Mouse (Mus musculus) layer of hippocampus, postnatal 14 days (tissue): ENCODE measurements around the gene Fam83g. TPM values are rescaled to one million over a fixed set of nuclear protein-coding genes. Genes with fewer than 3 reads are reported as not detected.

Source experiments
- DNase-seq, 2 experiments: peaks; one replicate each; pipeline ENCODE4 v3.0.0; 2021 to 2022; ENCODE audit warnings: low spot score in 2 of 2, mixed read lengths in 1 of 2
- total RNA-seq, 2 experiments: library from RNA; stranded (reverse); gene quantifications; 2 replicates each; pipeline ENCODE4 v1.2.3; 2021

Fam83g gene
- total RNA-seq, 2 experiments from 2014 or later = 0.07 TPM; not detected in 1

DNA sequence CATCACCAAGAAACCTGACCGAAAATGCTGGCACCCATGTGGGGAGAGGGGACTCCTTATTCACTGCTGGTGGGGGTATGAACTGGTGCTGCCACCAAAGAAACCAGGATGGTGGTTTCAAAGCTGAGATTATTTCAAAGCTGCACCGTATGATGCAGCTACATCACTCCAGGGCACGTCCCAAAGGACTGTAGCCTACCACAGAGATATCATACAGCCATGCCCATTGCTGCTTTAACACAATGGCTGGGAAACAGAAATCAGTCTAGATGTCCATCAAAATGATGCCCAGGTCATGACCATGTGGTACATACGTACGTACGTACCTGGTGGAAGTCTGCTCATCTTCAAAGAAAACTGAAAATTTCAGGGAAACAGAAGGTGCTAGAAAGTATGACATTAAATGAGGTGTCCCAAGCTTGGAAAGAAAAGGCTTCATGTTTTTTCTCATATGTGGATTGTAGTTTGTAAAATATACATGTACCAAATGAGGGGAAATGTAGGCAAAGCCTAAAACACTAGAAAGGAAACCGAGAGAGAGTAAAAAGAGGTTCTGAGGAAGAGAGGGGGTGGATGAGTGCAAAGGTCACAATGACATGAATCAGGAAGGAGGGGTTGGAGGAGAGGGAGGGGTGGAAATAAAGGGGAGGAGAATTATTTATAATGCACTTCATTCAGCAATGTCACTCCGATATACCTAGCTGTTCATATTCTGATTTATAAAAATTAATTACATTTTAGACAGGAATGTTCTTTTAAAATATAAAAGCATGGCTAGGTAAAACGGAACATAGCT is 33.2 kb upstream of the Fam83g start:
- DNase-seq = no peak

DNA sequence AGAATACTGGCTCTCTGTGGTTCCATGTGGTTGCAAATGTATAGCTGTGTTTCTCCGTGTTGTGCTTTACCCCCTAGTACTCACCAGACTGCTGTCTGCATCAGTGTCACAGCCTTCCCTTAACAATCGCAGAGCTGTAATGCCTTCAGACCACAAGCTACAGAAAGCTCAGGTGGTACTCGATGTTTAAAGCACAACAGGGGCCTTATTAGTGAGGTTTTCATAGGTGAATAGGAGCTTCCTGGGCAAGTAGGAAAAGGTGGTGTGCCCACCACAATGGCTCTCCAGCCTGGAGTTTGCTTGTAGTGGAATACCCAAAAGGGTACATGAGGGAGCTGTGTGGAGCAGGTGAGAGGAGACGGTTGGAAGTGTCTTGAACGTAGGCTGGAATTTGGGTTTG is 31.7 kb upstream of the Fam83g start:
- no peak for DNase-seq

DNA sequence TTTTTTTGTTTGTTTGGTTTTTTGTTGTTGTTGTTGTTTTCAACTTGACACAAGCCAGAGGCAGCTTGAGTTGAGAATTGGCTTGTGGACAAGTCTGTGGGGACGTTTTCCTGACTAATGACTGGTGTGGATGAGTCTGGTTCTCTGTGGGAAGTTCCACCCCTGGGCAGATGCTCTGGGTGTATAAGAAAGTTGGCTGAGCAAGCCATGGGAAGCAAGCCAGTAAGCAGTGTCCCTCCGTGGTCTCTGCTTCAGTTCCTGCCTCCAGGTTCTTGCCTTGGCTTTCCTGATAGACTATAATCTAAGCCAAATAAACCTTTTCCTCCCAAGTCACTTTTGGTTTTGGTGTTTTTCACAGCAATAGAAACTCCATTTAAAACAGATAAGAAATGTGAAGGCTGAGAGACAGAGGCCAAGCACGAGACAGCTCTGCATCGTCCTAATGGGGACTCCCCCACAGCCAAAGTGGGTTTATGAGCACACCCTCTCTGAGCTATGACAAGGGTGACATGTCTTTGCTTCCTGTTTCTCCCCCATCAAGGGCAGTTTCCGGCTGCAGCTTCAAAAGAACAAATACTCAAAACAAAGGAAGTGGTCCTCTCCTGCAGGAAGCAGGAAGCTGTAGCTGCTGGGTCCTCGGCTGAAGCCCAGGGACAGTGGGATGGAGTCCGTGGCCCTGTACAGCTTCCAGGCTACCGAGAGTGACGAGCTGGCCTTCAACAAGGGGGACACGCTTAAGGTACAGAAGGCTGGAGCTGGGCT is 31.0 kb upstream of the Fam83g start, which contains the start of gene Grap:
Grap (plus strand) TSS at position 580 of the 762 bp plus-strand sequence.
- DNase-seq = no peak

DNA sequence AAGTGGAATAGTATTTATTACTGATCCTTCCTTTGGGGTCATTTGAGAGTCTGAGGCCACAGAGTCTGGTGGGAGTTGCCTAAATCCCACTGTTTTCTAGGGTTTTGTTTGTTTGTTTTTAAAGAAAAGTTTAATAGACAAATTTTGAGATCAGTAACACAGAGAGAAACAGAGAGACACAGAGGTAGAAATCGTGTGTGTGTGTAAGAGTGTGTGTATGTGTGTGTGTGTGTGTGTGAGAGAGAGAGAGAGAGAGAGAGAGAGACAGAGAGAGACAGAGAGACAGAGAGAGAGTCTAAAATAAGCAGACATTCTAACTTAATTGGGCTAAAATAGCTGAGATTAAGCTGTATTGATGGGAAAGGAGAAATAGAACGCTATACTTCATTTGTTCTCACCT is 30.3 kb upstream of the Fam83g start:
- no peak for DNase-seq

DNA sequence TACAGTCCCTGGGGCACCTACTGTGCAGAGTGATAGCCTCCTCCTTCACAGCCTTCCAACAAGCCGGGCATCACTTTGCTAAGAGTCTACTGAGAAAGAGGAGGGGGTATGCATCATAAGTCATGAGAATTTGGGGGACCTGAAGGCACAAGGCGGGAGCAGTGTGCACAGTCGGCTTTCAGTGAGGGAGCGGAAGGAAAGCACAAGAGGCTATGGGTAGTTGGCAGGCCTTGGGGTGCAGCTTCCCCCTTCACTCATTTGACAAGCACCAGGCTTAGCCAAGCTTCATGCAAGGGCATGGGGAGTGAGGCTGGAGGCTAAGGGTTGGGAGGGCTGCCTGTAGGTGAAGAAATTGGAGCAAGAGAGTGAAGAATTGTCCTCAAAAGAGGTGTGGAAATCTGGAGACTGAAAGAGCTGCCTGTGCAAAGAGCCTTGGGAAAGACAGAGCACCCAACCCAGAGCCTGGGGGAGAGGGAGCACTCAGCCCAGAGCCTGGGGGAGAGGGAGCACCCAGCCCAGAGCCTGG is 29.0 kb upstream of the Fam83g start:
- DNase-seq = no peak

DNA sequence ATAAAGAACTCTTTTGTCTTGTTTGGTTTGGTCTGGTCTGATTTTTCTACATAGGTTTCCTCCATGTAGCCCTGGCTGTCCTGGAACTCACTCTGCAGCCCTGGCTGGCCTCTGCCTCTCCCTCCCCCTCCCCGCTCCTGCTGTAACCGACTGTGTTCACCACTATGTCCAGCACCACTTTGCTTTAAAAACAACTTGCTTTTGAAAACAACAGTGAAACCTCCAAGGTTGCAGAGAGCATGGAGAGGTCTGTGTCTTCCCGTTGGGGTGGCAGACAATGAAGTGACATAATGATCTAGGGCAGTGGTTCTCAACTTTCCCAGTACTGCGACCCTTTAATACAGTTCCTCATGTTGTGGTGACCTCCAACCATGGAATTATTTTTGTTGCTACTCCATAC is 28.2 kb upstream of the Fam83g start:
- no peak for DNase-seq

DNA sequence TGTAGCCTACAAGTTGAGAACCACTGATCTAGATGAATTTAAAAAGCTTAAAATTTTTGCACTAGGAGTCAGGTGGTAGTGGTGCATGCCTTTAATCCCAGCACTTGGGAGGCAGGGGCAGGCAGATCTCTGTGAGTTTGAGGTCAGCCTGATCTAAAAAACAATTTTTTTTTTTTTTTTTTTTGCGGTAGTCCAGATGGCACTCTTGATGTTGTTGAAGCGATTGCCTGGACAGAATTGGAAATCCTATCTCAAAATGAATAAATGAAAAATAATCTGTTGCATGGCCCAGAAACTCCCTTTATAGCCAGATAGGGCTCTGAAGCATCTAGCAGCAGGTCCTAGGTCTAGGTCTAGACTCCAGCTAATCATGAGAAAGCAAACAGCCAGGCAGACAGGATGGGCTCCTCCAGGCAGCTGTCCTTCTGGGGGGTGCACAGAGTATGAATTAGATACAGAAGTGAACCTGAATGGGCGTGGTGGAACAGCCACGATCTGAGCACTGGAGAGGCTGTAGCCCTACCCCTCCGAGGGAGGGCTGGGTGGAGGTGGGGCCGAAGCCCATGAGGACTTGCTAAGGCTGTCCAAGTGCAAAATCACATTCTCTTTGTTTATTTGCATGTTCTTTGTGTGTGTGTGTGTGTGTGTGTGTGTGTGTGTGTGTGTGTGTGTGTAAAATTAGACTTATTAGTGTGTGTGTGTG is 27.6 kb upstream of the Fam83g start:
- DNase-seq = no peak

DNA sequence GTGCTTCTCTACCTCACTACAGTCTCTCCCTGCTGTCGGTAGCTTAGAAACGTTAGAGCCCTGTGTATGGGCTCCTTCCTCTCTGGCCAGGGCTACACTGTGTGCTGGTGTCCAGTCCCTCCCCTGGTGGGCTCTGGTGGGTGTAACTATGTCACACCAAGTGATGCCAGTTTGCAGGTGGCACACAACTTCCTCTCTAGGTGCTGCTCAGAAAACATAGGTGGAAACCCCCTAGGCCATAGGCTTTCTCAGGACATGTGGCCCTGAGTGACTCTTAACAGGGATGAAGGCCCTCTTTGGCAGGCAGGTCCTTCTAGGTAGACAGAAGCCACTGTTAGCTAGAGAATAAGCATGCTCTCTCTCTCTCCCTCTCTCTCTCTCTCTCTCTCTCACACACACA is 26.5 kb upstream of the Fam83g start:
- DNase-seq = no peak

DNA sequence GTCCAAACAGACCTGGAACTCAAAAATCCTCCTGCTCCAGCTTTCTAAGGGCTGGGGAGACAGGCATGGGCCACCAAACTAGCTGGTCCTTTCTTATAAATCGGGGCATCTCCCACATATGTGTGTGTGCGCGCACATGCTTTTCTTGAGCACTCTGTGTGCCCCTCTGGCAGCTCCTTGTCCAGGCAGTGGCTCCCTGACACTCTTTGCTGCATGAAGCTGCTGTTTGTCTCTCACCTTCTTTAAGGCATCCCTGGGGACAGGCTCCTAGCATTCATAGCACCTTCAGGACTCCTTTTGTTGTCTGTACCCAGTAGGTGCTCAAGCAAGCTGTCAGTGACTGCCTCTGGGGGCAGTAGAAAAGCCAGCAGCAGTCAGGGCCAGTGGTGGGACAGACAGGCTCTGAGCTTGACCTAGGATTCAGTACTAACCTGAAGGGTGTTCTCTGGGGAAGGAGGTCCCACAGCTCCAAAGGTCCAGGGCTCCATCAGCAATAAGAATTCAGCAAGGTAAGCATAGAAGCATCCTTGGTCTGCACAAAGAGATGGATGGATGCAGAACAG is 25.4 kb upstream of the Fam83g start:
- DNase-seq = no peak

DNA sequence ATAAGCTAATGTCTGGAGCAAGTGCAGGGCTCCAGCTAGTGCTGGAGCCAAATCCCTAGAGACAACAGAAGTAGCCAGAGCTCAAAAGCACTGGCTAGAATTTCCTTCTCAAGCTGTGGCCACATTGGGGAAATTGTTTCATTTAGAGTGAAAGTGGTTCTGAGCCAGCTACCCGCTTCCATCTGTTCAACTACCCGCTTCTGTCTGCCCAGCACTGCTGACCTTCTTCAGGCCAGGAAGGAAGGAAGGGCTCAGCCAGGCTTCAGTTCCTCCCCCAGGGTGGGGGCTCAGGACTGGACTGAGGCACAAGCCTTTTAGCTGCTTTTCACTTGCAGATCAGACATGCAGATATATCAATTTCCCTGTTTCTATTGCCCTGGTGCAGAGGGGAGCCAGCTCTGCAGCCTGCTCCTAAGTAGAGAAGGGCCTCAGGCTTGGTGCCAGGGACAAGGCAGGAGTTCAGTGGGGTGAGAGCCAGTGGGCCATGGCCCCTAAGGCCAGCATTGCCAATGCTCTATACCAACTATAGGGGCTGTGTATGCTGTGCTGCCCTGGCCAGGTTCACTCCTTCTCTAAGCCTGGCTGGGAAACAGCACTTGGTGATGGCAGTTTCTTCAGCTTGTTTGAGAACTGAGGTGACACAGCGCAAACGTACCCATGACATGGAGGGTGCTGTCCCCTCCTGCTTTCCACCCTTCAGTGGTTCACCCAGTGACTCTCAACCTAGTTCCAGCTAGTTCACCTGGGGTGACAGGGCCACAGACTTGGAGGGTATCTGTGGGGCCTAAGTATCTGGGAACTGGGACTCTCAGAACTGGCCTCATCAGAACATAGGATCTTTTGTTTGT is 24.7 kb upstream of the Fam83g start:
- peak in 1 of 2 experiments; percentile 49 for DNase-seq

DNA sequence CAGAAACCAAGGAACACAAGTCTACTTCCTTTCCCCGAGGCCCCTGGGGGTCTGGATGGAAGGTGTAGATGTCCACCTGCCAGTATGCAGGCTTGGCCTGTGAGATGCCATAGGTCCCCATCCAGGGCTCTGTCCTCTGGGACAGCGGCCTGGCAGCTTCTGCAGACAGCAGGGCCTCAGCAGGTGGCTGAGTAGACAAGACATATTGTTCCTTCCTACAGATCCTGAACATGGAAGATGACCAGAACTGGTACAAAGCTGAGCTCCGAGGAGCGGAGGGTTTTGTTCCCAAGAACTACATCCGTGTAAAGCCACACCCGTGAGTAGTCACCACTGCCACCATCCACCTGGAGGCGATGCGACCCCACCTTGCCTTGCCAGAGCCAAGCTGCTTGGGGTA is 23.9 kb upstream of the Fam83g start:
- DNase-seq = no peak

DNA sequence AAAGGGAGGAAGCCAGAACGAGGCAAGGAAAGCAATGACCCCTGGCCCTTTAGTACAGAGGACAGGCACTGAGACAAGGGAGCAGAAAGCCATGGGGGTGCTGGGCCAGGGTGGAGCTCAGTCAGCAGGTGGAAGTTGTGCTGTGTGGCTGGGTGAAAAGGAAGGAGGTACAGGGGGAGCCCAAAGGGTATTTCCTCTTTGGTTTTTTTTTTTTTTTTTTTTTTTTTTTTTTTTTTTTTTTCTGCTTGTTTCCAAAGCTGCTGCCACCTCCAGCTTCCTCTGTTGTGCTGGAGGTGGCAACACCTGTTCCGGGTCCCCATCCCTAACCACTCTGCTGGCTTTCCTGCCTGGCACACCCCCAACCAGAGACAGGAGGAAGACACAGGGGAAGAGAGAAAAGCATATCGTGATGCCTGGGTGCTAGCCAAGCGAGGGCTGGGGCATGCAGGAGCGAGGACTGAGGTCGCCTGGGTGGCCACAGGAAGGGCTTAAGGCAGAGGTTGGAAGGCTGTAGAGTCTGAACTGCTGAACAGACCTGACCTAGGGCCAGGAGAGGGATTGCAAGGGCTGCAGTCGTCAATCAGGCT is 23.0 kb upstream of the Fam83g start:
- DNase-seq = no peak

DNA sequence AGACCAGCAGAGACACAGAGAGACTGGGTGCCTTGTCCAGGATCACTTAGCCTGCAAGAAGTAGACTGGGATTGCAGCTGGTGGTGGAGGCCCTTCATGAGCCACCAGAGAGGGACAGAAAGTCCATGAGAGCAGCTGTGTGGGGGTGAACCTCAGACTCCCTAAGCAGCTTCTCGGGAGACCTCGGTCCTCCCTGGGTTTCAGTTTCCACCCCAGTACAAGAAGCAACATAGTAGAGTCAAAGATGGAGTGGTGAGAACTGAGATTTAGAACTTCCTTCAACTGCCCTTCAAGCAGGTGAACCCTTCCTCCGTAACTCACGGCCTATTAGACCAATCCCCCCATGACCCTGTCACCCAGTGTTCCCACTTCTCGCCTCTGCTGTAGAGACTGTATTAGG is 21.7 kb upstream of the Fam83g start:
- DNase-seq = no peak

DNA sequence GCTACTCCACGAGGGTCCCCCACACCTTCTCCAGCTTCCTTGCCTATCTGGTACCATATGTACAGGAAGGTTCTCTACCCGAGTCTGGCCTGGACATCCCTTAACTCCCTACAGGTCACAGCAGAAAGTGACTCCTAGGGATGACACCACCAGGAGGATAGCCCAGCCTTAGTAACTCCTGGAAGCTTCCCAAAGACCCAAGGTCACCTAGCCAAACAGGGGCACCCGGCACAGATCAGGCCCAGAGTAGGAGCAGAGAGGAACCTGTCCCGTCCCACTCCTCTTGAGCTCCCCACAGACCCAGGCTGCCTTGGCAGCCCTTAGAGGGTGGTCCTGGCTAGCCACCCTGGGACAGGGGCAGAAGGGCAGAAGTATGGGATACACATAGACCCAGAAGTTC is 18.5 kb upstream of the Fam83g start:
- no peak for DNase-seq

DNA sequence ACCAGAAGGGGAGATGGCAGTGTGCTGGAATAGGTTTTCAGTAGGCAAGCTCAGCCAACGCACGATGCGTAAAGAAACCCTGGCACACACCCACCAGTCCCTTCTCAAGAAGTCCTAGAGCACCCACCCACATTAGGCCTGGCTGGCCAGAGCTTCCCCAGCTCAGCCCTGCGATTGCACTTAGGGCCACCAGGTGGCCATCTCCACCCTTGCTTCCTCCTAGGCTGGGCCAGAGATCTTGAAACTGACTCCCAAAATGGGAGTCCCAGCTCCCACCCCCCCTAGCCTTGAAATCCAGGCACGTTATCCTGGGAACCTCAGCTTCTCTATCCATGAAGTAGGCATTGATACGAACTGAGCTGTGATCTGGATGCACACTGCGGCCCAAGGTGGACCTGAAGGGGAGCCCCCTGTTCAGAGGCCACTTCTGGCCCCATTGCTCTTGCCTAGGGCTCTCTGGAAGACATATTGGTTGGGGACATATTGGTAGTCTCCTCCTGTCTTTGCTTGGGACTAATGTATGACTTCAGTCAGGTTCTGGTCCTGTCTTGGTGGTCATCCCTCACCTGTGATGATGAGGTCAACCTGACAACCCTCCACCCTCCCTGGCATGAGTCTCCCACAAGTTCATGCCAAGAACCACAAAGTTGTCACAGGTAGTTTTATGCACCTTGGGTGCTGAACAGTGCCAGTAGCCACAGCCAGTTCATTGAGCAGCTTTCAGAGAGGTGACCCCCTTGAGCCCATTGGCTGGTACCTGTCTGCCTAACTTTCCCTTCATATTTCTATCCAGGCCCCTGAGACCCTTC is 17.7 kb upstream of the Fam83g start:
- DNase-seq = no peak

DNA sequence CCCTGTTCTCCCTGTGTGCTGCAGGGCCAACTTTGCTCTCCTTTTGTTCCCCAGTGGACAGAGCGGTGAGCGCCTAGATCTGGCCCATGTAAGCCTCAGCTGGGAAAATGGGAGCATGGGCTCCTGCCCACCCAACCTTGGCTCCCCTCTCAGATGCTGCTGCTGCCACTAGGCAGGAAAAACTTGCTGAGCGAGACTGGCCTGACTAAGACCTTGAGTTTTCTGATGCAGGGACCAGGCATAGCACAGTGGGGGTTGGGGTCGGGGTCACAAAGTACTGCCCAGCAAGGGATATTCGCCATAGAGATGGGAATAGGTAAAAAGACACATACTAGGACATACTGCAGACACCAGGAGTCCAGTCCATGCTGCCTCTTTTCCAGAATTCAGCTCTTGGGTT is 16.6 kb upstream of the Fam83g start:
- no peak for DNase-seq

DNA sequence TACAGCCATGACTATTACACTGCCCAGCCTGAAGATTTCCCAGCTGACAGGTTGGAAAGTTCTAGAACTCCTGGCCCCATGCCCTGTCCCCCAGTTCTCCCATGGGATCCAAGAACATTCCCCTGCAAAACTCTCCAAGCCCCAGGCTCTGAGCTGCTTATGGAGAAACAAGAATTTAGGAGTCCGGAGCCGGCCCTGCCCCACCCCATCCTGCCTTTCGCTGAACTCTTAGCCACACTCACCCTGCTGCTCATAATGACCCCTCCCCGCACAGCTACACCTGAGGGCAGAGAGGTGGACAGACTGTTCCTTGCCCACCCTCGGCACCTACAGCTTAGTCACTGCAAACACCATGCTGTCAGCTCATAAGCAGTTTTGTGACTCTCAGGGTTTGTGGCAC is 16.1 kb upstream of the Fam83g start:
- no peak for DNase-seq

DNA sequence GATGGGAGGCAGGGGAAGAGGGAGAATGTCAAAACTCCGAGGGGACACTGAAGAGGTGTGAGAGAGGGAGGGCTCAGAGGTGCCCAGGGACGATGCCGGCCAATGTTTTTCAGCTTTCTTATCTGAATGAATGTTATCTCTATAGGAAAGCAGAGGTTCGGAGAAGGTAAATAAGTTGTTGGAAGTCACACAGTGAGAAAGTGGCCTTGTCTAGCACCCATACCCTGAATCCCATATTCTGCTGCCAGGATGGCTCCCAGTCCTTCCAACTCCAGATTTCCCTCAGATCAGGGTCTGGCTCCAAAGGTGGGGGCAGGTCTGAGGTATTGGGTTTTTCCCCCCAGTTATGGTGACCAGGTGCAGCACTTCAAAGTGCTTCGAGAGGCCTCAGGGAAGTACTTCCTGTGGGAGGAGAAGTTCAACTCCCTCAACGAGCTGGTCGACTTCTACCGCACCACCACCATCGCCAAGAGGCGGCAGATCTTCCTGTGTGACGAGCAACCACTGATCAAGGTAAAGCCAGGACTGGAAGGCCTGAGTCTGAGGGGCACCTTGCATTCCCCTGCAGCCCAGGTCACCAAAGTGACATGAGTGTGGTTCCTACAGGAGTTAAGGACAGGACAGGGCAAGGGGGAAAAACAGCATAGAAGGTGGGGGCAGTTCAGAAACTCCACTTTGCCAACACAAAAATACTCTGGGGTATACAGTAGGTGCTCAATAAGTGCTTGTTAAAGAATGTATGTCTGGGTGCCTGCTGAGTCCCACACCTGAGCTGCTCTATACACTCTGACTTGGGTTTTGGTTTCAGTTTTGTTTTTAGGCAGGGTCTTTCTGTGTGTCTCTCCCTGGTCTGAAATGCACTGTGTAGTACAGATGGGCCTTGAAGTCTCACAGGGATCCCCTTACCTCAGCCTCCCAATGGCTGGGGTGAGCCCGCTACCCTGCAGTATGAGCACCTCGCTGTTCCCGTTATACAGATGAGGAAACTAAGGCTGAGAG is 14.1 kb upstream of the Fam83g start:
- no peak for DNase-seq
